Mouse (Mus musculus): ENCODE data around the gene Ccdc60.

Ccdc60 gene

DNA sequence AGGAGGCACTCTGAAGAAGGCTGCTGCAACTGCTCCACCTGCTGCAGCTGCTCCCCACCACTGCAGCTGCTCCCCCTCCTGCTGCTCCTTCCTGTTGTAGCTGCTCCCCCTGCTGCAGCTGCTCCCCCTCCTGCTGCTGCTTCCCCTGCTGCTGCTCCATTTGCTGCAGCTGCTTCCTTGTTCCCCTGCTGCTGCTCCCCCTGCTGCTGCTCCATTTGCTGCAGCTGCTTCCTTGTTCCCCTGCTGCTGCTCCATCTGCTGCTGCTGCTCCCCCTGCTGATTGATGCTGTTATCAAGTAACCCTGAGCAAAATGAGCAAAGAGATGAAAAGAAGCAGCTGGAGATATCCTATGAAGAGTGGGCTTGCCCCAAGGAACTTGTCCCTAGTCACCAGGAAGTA, 8.3 kb downstream of the Ccdc60 start:
- no peak for TF ChIP-seq GATA4 (IDR thresholded peaks at IDR 0.05; ENCODE audit: insufficient replicate concordance, low read length)

- no peak for TF ChIP-seq GATA4 (IDR thresholded peaks at IDR 0.05; ENCODE audit: insufficient replicate concordance, low read length)
Observed at GRCm38 (mm10) chr5:116278436-116278918, 10.3 kb downstream of the Ccdc60 start.

- TF ChIP-seq GATA4 (IDR thresholded peaks at IDR 0.05; ENCODE audit: insufficient replicate concordance, low read length), result no peak
Observed at GRCm38 (mm10) chr5:116277951-116278350, 10.8 kb downstream of the Ccdc60 start.

GRCm38 (mm10) chr5:116274818-116275217, 14.0 kb downstream of the Ccdc60 start:
- no peak for TF ChIP-seq GATA4 (IDR thresholded peaks at IDR 0.05; ENCODE audit: insufficient replicate concordance, low read length)

GRCm38 (mm10) chr5:116274365-116274764, 14.4 kb downstream of the Ccdc60 start:
- no peak for TF ChIP-seq GATA4 (IDR thresholded peaks at IDR 0.05; ENCODE audit: insufficient replicate concordance, low read length)

DNA sequence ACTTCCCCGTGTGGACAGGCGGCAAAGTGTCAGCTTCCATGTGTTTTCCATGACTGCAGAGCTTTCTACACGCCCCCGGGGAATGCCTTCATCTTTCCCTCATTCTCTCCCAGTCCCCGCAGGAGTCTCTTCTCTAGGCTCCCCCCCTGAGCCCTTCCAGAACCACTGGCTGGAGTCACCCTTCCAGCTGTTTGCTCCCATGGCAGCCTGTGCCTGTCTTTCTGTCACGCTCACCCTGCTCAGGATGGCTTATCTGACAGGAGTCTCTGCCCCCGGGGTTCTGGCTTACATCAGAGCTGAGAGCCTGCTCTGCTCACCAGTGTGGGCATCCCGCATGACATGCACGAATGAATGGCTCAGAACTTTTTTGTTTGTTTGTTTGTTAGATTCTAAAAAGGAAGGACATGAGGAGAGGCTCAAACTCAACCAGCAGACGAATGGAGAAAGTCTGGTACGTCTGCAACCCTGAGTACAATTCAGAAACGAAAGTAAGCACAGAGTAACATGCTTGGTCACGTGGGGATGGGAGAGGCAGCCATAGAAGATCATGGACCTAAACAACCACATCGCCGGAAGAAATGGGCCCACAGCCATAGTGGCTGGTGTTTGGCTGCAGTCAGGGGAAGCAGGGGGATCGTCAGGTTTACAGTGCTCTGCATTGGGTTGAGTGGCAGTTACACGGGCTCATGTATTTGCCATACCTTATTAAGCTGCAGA, 17.1 kb downstream of the Ccdc60 start:
- TF ChIP-seq GATA4 (IDR thresholded peaks at IDR 0.05; ENCODE audit: insufficient replicate concordance, low read length), result no peak

- no peak for TF ChIP-seq GATA4 (IDR thresholded peaks at IDR 0.05; ENCODE audit: insufficient replicate concordance, low read length)
Observed at GRCm38 (mm10) chr5:116269212-116270145, 19.3 kb downstream of the Ccdc60 start.

- no peak for TF ChIP-seq GATA4 (IDR thresholded peaks at IDR 0.05; ENCODE audit: insufficient replicate concordance, low read length)
Observed at GRCm38 (mm10) chr5:116262689-116263088, 26.1 kb downstream of the Ccdc60 start.

GRCm38 (mm10) chr5:116261944-116262343, 26.8 kb downstream of the Ccdc60 start:
- TF ChIP-seq GATA4 (IDR thresholded peaks at IDR 0.05; ENCODE audit: insufficient replicate concordance, low read length), result no peak

DNA sequence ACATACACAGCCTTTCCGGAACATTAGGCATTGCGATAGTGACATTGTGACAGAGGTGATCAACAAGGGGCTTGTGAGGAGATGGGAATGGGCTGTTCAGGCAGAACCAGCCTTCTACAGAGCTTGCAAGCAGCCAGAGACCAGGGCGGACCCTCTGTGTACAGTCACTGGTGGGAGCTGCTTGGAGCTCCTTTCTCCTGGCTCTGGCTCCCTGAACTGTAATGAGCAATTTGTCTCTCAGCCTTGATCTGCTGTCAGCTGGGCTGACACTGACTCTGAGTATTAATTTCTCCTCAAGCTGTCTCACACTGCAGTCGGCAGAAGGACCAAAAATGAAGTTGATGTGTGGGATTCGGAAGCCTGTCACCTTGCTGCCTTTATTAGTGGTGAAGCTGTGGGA, 28.4 kb downstream of the Ccdc60 start:
- TF ChIP-seq GATA4 (IDR thresholded peaks at IDR 0.05; ENCODE audit: insufficient replicate concordance, low read length), result no peak

- no peak for TF ChIP-seq GATA4 (IDR thresholded peaks at IDR 0.05; ENCODE audit: insufficient replicate concordance, low read length)
Observed at GRCm38 (mm10) chr5:116258321-116258860, 30.4 kb downstream of the Ccdc60 start.

DNA sequence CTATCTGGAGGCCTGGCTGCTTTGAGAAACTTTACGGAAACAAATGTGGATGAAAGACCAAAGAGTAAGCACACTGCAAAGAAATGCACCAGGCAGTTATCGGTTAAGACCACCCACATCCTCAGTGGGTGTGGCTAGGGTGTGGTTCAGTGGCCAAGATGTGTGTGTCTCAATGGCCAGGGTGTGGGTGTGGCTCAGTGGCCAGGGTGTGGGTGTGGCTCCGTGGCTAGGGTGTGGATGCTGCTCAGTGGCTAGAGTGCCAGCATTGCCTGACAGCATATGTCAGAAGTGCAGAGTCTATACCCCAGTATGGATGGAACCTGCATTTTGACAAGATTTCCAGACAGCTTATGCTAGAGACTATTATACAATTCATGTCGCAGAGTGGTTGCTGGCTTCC, 34.9 kb downstream of the Ccdc60 start:
- TF ChIP-seq GATA4 (IDR thresholded peaks at IDR 0.05; ENCODE audit: insufficient replicate concordance, low read length), result no peak

DNA sequence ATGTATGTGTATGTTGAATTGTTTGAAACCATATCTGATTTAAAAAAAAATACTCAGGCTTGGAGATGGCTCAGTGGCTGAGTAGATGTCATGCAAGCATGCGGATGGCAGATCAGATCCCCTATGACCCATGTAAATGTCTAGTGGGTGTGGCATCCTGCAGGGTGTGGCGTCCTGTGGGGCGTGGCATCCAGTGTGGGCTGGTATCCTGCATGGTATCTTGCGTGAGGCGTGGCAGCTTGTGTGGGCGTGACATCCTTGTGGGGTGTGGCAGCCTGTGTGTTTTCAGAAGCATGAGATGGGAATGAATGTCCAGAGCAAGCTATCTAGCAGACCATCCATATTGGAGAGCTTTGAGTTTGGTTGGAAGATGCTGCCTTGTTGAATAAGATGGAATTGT, 36.6 kb downstream of the Ccdc60 start:
- TF ChIP-seq GATA4 (IDR thresholded peaks at IDR 0.05; ENCODE audit: insufficient replicate concordance, low read length), result no peak

DNA sequence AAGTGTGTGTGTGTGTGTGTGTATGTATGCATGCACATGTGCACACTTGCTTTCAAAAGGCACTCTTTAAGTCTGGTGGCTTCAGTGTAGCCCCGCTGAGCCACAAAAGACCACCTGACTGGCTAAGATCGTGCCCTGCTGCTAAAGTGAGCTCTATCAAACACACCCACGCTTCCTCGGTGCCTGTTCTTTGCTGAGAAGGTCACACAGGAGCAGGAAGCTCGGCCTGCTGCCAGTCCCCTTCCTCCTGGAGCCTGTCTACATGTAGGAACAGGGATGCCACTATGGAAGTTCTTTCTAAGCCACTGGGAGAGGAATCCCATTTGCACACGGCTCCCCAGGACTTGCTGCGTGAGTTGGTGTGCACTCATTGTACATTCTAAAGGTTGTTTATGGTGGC, 42.1 kb downstream of the Ccdc60 start:
- TF ChIP-seq GATA4 (IDR thresholded peaks at IDR 0.05; ENCODE audit: insufficient replicate concordance, low read length), result no peak

- no peak for TF ChIP-seq GATA4 (IDR thresholded peaks at IDR 0.05; ENCODE audit: insufficient replicate concordance, low read length)
Observed at GRCm38 (mm10) chr5:116244476-116244875, 44.3 kb downstream of the Ccdc60 start.

- no peak for TF ChIP-seq GATA4 (IDR thresholded peaks at IDR 0.05; ENCODE audit: insufficient replicate concordance, low read length)
Observed at GRCm38 (mm10) chr5:116243622-116244021, 45.2 kb downstream of the Ccdc60 start.
